In the genomic region with DNA sequence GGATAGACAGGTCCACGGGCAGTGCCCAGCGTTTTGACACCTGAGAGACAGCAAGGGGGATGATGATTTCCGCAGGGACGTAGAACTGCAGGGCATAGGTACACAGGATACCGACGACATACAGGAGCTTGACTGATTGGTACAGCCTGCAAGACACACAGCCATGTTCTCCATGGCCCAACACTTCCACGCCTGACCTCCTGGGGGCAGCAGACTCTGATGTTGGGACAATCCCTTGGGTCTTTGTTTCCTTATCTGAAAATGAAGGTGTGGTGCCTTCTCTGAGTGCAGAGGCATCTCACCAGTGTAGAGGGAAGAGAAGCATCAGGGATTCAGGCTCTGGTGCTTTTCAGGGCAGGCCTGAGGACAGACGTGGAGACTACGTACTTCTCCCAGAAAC, we compare ENCODE assay signal across 8 mouse cellular contexts. TPM values are rescaled to one million over a fixed set of nuclear protein-coding genes. Genes with fewer than 3 reads are reported as not detected.
DNase-seq lines count a peak whose midpoint lies in the region; ATAC-seq and TF ChIP-seq lines count a peak whose summit lies in the region.
"Had no signal": no experiment of that assay in that cellular context is flagged by ENCODE, and none has a peak within 500 bp of the region (broad histone marks: within the 10 kb centered on the region; RNA-seq: fewer than 3 reads in every experiment).

No protein-coding gene starts in this region.

- no peaks in the 10 kb centered on the region for H3K27me3 ChIP-seq in midbrain, embryonic 10.5 days (ENCODE audit: low read depth, poor library complexity, severe bottlenecking)
- H3K27me3 ChIP-seq in midbrain, embryonic 16.5 days (ENCODE audit: control insufficient read depth, insufficient read depth, low read depth, low read length) = no peaks in the 10 kb centered on the region
- H3K27me3 ChIP-seq in lung, embryonic 14.5 days (ENCODE audit: insufficient read depth, low read length) = no peaks in the 10 kb centered on the region

- 52% methylated on average over 9 of the region's 9 CpGs for WGBS in midbrain, embryonic 10.5 days
- WGBS in midbrain, embryonic 16.5 days = 52% methylated on average over 9 of the region's 9 CpGs
- WGBS in lung, embryonic 14.5 days = 50% methylated on average over 9 of the region's 9 CpGs

- no peak overlapping the region for H3K4me2 ChIP-seq in midbrain, embryonic 16.5 days (ENCODE audit: low read length)
- no peak overlapping the region for H3K4me2 ChIP-seq in lung, embryonic 14.5 days

- no peak overlapping the region for H3K4me3 ChIP-seq in midbrain, embryonic 10.5 days
- no peak overlapping the region for H3K4me3 ChIP-seq in midbrain, embryonic 16.5 days (ENCODE audit: low read depth, low read length)
- H3K4me3 ChIP-seq in layer of hippocampus, adult 2 months = no peak overlapping the region
- no peak overlapping the region for H3K4me3 ChIP-seq in lung, embryonic 14.5 days (ENCODE audit: low read depth, low read length)

- no peaks in the 10 kb centered on the region for H3K4me1 ChIP-seq in midbrain, embryonic 10.5 days
- H3K4me1 ChIP-seq in midbrain, embryonic 16.5 days (ENCODE audit: control insufficient read depth, insufficient read depth, low read length) = no peaks in the 10 kb centered on the region
- H3K4me1 ChIP-seq in lung, embryonic 14.5 days (ENCODE audit: insufficient read depth) = no peaks in the 10 kb centered on the region

- peak; percentile 86 for TF ChIP-seq CTCF in layer of hippocampus, adult 2 months (conservative IDR thresholded peaks at IDR 0.05)
- peak; percentile 73 for TF ChIP-seq CTCF in lung, embryonic 14.5 days (IDR thresholded peaks at IDR 0.05; ENCODE audit: low read depth)

- H3K27ac ChIP-seq in midbrain, embryonic 10.5 days (replicated peaks) = no peak overlapping the region
- no peak overlapping the region for H3K27ac ChIP-seq in midbrain, embryonic 16.5 days (ENCODE audit: low read length)
- no peak overlapping the region for H3K27ac ChIP-seq in layer of hippocampus, adult 2 months
- H3K27ac ChIP-seq in lung, embryonic 14.5 days (ENCODE audit: low read depth) = no peak overlapping the region

- no peak for ATAC-seq in midbrain, embryonic 16.5 days
- no peak for ATAC-seq in lung, embryonic 14.5 days (ENCODE audit: insufficient read depth)

- H3K9me3 ChIP-seq in midbrain, embryonic 10.5 days (replicated peaks) = no peaks in the 10 kb centered on the region
- no peaks in the 10 kb centered on the region for H3K9me3 ChIP-seq in midbrain, embryonic 16.5 days (replicated peaks; ENCODE audit: control insufficient read depth, low read length, poor library complexity, severe bottlenecking)
- no peaks in the 10 kb centered on the region for H3K9me3 ChIP-seq in lung, embryonic 14.5 days (ENCODE audit: low read depth, low read length)

- no peak overlapping the region for H3K9ac ChIP-seq in midbrain, embryonic 16.5 days (ENCODE audit: low read depth, low read length)
- no peak overlapping the region for H3K9ac ChIP-seq in lung, embryonic 14.5 days

- peak; percentile 41 for DNase-seq in midbrain, embryonic 10.5 days (ENCODE audit: low spot score)
- DNase-seq in Muller cell, postnatal 12 days (ENCODE audit: inconsistent ontology term) = peak; percentile 24
- DNase-seq in cerebellum, postnatal 36 days = peak; percentile 58
- DNase-seq in layer of hippocampus, adult 2 months (ENCODE audit: low spot score in 2 of 2) = peak; percentile 51 to 64
- peak; percentile 67 for DNase-seq in lung, embryonic 14.5 days
- DNase-seq in spleen, adult 12 weeks (ENCODE audit: low spot score) = peak; percentile 10

- no peaks in the 10 kb centered on the region for H3K36me3 ChIP-seq in midbrain, embryonic 10.5 days
- no peaks in the 10 kb centered on the region for H3K36me3 ChIP-seq in midbrain, embryonic 16.5 days (ENCODE audit: control insufficient read depth, insufficient read depth, low read length)
- H3K36me3 ChIP-seq in lung, embryonic 14.5 days (ENCODE audit: insufficient read depth) = no peaks in the 10 kb centered on the region

RNA-seq across cellular contexts. Expression of a gene that starts 11.2 kb away (rescaled TPM):
- not detected in 2 replicates for polyA plus RNA-seq in midbrain, embryonic 10.5 days (2016; fragmentation: Nextera tagmentation; extraction: Ambion mirVana)
- polyA plus RNA-seq in midbrain, embryonic 16.5 days (2015; fragmentation: Nextera tagmentation; extraction: Ambion mirVana) = not detected in 2 replicates
- not detected for total RNA-seq in layer of hippocampus, adult 2 months (2021)
- polyA plus RNA-seq in lung, embryonic 14.5 days (2014; fragmentation: Nextera tagmentation; extraction: Ambion mirVana) = not detected in 2 replicates
- total RNA-seq: heart, adult 18-20 months had no signal

RNA-seq across cellular contexts. Expression of a gene that starts 22.2 kb away (rescaled TPM):
- polyA plus RNA-seq in midbrain, embryonic 10.5 days (2016; fragmentation: Nextera tagmentation; extraction: Ambion mirVana) = 0.17 and 0.20 TPM in 2 replicates
- polyA plus RNA-seq in midbrain, embryonic 16.5 days (2015; fragmentation: Nextera tagmentation; extraction: Ambion mirVana) = 0.40 and 0.51 TPM in 2 replicates
- total RNA-seq in layer of hippocampus, adult 2 months (2021) = under 1 TPM in 1 of 2 experiments, not detected in 1; 0.33 TPM
- 1.1 and 1.2 TPM in 2 replicates for polyA plus RNA-seq in lung, embryonic 14.5 days (2014; fragmentation: Nextera tagmentation; extraction: Ambion mirVana)

RNA-seq across cellular contexts. Expression of a gene that starts 41.5 kb away (rescaled TPM):
- 0.77 and 1.0 TPM in 2 replicates for polyA plus RNA-seq in midbrain, embryonic 10.5 days (2016; fragmentation: Nextera tagmentation; extraction: Ambion mirVana)
- 3.5 and 3.7 TPM in 2 replicates for polyA plus RNA-seq in midbrain, embryonic 16.5 days (2015; fragmentation: Nextera tagmentation; extraction: Ambion mirVana)
- total RNA-seq in layer of hippocampus, adult 2 months (2021) = 10 to 100 TPM; 52.1 to 55.3 TPM
- 1.9 and 2.4 TPM in 2 replicates for polyA plus RNA-seq in lung, embryonic 14.5 days (2014; fragmentation: Nextera tagmentation; extraction: Ambion mirVana)

Comparison
In these comparisons a context has a peak if more than half of its experiments do, and no peak if none do; other contexts are left out.
1. DNase-seq: peak in every context shown above with its lines; median percentile 67 in lung, embryonic 14.5 days; 58 in cerebellum, postnatal 36 days; 58 in layer of hippocampus, adult 2 months; 41 in midbrain, embryonic 10.5 days; 24 in Muller cell, postnatal 12 days; 10 in spleen, adult 12 weeks.